Mouse (Mus musculus): ENCODE data around the gene Abtb2.

DNA sequence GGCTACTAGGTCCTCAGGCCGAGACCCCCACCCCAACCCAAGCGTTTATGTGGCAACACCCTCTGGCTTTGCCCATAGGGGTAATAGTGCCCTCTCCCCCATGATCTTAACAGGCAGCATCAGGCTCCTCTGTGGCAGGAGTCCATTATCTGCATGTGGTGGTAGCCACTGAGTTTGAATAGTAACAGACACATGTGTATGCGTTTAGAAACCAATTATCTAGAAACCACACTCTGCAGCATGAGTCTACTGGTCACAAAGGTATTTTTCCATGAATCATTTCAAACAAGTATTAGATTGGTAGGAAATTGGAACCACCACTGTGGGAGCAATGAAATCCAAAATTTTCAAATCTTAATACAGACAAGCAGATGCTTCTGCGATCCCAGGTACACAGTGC is 119.5 kb downstream of the Abtb2 start:
- no peak for TF ChIP-seq MAX (IDR thresholded peaks at IDR 0.05; ENCODE audit: low read depth)
- no peak for TF ChIP-seq POLR2A (IDR thresholded peaks at IDR 0.05; ENCODE audit: insufficient read length, low read depth)
